Mouse (Mus musculus) G1E (cell line): ENCODE data around the gene Grip1.

Source experiments
- CTCF ChIP-seq: IDR thresholded peaks from 2 replicates; pipeline ENCODE4 v1.5.1; 2012; ENCODE audit warnings: low read depth, low read length, inconsistent platforms, mixed read lengths
- GATA1 ChIP-seq: IDR thresholded peaks from 2 replicates; pipeline ENCODE4 v1.6.1; 2012; ENCODE audit warnings: borderline replicate concordance, low read length, inconsistent platforms, mixed read lengths
- POLR2AphosphoS5 ChIP-seq: IDR thresholded peaks from 2 replicates; pipeline ENCODE4 v1.6.1; 2012; ENCODE audit warnings: low read depth, low read length, inconsistent platforms; ENCODE audit not compliant: insufficient replicate concordance
- TAL1 ChIP-seq: conservative IDR thresholded peaks from 2 replicates; pipeline ENCODE4 v1.6.1; 2012; ENCODE audit warnings: low read depth, low read length, inconsistent platforms, mixed read lengths

- TF ChIP-seq TAL1 (no peak), POLR2AphosphoS5 (no peak), CTCF (no peak), GATA1 (no peak)
These were observed 42.6 kb downstream of the Grip1 start for GRCm38 (mm10) chr10:119496221-119496620.
